Mouse (Mus musculus): ENCODE results near the gene Gm10961.
A peak's percentile ranks its signal among the peaks of the same experiment; 100 is the strongest.
"Not testable (repeated sequence)": the region's sequence is repeated elsewhere in the genome, so short reads cannot be mapped to it uniquely, and the experiment has no call there.

Gm10961 gene

DNA sequence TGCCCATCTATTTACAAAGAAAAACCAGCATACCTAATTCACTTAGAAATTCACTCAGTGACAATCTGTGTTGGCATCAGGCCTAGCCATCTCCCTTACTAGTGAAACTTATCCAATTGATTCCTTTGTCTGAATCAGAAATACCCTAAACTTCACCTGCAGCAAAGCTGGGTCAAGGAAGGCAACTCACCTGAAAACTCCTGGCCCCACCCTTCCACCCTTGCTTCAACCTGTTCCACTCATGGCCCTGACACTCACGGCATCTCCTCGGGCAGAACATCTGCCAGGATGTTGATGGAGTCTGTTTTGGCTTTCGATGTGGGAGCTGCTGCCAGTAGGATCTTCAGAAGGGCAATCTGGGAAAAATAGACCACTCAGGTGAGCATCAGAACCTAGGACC lies 13.3 kb upstream of the Gm10961 start:
- DNase-seq, result no peak

DNA sequence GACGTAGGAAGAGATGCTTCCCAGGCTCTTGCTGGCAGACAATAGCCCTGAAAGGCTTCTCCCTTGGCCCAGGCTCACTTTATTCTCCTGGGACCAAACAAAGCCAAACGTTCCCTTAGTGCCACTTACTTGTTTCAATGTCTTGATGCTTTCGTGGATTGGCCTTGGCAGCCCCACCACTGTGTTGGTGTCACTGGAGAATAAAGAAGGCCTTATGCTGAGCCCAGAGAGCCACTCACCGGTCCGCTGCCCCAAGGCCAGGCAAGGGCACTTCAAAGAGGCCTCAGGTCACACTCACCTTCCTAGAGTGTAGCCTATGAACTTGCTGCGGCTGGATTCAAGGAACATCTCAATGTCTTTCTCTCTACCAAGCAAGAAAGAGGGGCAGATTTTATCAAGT lies 11.2 kb upstream of the Gm10961 start:
- DNase-seq, result no peak

DNA sequence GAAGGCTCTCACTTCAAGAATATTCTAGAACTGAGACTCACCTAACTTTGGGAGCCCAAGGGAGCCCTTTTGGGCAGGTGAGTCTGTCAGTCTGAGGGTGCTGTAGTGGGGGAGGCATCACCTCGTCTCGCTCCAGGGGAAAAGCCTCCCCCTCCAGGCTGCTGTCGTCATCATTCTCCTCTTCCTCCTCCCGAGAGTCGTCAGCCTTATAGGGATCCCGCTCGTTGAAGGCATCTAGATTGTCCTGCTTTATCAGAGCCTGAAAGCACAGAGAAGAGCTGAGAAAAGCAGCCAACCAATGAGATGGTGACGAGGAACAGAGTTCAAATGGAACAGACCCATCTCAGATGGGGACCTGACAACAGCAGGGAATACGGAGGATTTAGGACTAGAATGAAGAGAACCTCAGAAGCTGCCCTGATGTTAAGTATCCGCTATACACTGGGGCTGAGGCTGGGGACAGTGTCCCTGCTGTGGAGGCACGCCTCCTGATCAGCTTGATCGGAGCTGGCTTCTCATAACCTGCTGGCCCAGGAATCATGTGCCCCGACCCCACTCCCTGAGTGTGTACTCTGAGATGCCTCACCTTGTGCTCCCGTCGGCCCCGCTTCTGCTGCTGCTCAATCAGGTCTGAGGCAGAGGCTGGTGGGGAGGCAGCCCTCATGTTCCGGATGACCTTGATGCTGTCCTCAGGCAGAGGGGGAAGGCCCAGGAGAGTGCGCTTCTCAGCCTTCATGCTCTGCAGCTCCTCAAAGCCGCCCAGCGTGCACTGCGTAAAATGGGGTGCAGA lies 9.6 kb upstream of the Gm10961 start:
- DNase-seq, result no peak

DNA sequence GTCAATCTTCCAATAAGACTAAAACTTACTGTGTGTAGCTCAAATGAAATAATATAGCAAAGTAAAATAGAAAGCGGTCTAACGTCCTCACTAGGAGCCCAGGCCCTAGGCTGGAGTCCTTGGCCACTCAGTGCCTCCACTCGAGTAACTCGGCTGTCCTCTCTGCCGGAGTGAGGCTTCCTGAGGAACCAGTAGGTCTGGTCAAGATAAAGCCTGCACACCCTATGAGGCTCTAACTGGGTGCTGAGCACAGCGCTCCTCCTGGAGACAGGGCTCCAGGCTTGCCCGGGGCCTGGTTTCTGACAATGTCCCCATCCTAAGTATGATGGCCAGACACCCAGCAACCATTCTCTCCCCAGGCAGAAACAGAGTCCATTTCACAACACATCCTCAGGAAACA lies 8.6 kb upstream of the Gm10961 start:
- no peak for DNase-seq

DNA sequence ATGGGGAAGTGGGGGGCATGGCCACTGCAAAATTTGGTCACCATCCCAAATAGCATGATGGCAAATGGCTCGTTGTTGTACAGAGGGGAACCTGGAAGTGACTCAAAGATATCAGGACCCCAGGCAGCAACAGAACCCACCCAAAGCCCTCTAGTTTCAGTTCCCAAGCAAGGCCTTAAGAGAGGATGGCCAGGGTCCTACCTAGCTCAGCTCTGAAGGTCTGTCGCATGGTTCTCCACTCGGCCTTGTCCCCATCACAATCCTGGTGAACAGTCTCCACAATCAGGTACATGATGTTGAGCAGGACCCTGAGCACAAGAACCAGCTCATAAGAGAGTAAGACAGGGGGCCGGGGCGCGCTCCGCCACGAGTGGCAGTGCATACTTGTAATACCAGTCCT lies 6.7 kb upstream of the Gm10961 start:
- DNase-seq, result no peak

DNA sequence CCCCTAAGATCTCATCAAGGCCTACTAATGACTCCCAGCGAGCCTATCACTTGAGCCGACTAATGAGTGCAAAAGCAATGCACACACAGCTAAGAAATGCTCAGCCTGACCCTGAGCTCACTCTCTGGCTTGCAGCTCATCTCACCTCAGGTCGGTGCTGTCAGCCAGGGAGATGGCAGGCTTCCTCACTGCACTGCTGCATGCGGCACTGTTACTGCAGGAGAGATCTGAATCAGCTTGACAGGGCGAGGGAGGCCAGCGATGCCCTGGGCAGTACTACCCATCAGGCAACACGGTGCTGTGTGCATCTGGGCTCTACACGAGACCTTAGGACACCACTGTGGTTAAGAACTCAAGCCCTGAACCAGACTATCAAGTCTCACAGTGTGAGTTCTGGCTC lies 5.6 kb upstream of the Gm10961 start:
- DNase-seq, result no peak

DNA sequence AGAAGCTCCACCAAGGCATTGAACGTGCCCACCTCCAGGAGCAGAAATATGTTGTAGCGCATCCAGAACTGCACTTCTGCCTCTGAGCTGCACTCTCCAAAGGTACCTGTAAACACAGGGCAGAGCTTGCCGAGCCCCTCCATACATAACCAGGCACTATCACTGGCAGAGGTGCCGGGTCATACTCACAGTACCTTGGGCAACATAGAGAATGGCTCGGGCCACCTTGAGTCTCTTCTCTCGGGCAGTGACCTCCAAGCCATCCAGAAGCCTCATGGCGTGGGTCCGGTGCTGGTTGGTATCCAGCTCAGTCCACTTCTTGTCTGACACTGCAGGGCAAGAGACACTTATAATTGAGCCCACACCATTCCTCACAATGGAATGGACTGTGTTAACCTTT lies 4.4 kb upstream of the Gm10961 start:
- DNase-seq, result no peak

DNA sequence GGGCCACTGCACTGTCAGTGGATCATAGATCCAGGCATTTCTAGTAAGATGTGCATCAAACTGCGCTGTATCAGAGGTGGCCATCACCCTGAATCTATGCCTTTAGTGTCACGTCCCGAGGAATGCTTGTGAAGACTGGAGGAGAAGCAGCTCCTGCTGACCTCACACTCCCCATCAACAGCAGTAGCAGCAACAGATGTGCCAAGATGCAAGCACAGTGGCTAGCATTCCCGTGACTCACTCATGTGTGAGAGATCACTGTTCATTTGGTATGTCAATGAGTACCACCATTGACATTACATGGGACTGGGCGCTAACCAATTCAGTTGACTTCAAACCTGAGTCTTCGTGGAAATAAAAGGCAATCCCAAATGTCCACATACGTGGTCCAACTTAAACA lies 3.5 kb upstream of the Gm10961 start:
- DNase-seq, result peak in 1 of 2 experiments; percentile 1

DNA sequence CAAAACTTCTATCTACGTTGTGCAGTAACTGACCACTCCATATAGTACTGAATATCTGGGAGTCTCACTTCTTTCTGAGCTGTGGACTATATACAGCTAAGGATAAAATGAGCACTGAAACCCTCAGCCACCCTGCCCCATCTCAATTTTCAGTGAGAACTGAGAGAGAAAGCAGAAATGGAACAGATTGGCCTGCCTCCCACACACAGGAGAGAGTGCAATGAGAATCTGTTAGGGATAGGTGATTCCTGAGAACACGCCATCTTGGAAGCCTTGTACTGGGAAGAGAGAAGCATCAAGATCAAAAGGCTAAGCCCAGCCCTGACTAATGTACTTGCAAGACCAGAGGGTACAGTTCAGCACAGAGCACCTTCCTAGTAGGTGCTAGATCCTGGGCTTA lies 2.6 kb upstream of the Gm10961 start:
- peak in 1 of 2 experiments; percentile 0 for DNase-seq

DNA sequence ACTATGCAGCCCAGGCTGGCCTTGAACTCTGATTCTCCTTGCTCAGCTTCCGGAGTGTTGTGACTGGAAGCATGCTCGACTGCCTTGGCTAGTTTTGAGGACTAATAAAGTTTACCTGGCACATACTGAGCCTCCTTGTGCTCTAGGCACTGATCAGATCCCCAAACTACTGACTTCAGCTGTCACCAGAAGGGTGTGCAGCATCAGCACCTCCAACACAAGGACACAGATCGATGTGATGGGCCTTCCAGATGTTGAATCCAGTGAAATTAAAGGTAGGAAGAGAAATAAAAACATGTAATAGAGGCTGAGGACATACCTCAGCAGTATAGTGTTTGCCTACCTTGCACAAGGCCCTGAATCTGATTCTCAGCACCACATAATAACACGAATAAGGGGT lies 1.7 kb upstream of the Gm10961 start:
- peak in 1 of 2 experiments; percentile 0 for DNase-seq

DNA sequence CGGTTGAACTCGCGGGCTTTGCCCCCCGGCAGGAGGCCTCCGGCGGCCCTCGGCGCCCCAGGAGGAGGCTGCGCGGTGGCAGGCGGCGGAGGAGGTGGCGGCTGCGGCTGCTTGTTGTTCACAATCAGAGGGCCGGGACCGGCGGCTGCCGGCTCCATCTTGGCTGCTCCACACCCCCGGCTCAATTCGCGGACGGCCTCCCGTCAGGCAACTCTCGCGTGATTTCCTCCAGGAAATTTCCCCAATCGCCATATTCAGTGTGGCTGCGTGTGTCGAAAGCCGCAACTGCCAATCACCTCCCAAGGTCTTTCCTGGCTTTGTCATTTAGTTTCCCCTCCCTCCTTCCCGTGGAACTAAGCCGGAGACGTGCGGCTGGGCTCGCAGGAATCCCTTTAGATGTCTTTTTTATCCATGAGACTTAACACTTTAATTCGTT lies 419 bp downstream of the Gm10961 start, which contains the start of gene Strip1:
Gene Strip1, minus strand, starts transcription at position 172 of the 436 bp plus-strand sequence.
- DNase-seq, result peak; percentile 91 to 96

DNA sequence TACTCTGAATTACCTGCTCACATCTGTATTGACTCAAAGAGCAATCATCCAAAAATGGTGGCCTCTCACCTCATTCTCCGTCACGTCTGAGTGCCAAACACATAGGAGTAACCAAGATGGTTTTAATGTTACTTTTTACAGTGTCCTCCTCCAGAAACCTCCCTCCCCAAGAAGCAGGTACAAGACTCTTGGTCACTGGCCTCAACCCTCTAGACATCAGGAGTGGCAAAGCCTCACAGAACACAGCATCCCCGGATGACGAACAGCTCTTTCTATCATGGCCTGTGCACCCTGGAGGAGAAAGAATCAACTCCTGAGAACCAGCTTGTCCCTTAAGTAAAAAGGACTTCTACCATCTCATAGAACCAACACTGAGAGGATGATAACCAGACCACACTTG lies 1.7 kb downstream of the Gm10961 start:
- DNase-seq, result peak in 1 of 2 experiments; percentile 3

DNA sequence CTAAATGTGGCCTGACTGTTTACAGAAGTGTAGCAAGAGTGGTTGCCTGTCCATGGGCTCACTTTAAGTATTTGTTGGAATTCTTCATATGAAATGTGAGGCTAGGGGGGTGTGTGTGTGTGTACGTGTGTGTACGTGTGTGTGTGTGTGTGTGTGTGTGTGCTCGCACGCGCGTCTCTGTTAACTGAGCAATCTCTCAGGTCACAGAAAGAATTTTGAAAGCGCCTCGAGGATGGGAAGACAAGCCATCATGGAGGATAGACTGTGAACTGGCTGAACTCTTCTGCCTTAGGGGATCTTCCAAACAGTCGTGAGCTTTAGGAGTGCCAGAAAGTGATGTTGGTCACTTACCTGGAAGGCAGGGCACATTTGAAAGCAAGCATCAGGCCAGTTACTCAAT lies 2.8 kb downstream of the Gm10961 start:
- peak in 1 of 2 experiments; percentile 1 for DNase-seq

DNA sequence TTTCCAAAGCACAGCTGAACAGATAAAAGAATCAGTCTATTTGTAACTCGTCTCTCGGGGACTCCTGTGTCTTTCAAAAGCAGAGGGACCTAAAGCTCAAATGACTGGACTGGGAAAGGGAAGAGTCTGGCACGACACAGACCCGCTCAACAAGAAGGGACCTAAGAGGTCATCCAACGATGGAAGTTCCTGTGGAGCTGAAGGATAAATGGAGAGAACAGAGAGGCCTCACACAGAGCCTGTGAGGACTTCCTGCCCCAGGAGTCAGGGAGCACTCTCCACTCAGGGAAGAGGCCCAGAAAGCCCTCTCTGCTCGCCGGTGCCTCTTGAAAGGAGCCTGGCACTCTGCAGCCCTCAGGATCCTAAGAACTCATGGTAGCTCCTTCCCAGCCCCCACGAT lies 4.7 kb downstream of the Gm10961 start:
- DNase-seq, result no peak

DNA sequence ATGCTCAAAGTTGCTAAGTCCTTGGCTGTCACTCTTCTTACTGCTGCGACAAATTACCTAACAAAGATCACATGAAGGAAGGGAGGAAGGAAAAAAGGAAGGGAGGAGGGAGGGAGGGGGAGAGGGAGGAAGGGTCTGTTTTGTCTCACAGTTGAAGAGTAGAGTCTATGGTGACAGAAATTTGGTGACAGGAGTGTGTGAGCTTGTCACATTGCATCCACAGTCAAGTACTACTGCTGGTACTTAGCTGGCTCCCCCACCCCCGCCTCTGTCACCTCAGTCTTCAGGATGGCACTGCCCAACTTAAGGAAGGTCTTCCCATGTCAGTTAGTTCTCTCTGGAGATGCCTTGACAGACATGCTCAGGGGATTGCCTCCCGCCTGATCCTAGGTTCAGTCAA lies 5.1 kb downstream of the Gm10961 start:
- DNase-seq, result no peak

DNA sequence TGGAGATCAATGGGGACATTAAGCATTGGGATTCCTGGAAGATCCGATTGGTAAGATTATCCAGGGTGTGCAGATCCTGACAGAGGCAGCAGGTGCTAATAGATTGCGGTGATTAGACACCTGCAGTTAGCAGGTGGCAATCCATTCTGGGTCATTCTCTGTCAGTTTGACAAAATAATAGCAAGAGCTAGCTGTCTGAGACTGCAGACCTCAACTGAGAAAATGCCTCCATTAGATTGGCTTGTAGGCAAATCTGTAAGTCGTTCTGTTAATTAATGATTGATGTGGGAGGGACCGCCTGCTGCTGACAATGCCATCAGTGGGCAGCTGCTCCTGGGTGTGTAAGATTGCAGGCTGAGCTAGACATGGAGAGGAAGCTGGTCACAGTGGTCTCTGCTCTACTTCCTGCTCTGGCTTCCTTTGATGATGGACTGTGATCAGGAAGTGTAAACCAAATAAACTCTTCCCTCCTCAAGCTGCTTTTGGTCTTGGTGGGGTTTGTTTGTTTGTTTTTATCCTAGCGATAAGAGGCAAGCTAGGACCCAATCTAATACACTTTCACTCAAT lies 6.6 kb downstream of the Gm10961 start:
- no peak for DNase-seq

DNA sequence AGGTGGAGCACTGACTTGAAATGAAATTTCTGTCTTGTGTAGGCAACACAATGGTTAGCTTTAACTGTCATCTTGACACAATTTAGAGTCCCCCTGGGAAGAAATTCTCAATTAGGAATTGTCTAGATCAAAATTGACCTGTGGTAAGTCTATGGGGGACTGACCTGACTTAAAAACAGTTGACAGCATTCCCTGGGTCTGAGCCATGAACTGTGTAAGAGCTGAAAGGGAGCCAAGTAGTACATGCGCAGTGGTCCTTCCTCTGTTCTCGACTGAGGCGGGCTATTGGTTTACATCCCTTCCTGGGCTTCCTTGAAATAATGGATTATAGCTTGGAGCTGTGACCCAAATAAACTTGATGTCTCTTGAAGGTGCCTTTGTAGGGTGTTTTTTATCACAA lies 15.8 kb downstream of the Gm10961 start:
- no peak for DNase-seq

DNA sequence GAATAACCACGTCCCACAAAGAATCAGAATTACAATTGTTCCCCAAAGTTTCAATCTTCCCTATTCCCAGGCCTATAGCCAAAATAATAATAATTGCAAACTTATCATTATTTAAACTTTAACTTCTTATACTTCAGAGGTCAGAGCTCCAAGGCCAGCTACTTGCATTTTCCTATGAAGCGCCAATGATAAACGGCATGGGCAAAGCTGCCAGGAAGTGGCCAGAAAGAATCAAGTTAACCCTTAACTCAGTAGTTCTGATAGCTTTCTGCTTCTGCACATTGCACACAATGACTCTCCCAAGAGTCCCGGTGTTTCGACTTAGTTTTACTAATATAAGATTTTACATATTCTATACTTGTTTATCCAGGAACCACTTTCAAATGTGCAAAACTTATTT lies 19.2 kb downstream of the Gm10961 start:
- DNase-seq, result not testable (repeated sequence)

DNA sequence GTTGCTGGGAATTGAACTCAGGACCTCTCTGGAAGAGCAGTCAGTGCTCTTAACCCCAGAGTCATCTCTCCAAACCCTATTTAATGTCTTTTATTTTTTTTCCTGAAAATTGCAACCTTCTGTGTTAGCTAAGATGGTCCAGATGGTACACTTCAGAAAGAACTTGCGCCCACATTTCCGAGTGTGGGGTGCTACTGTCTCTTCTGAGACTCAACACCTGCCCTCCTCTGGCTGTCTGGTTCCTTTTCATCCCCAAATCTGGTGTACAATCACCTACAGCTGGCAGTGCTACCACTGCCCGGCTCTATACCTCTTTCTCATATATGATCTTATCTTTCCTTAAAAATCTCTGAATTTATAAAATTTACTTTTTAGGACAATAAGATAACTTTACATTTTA lies 21.8 kb downstream of the Gm10961 start:
- DNase-seq, result no peak

DNA sequence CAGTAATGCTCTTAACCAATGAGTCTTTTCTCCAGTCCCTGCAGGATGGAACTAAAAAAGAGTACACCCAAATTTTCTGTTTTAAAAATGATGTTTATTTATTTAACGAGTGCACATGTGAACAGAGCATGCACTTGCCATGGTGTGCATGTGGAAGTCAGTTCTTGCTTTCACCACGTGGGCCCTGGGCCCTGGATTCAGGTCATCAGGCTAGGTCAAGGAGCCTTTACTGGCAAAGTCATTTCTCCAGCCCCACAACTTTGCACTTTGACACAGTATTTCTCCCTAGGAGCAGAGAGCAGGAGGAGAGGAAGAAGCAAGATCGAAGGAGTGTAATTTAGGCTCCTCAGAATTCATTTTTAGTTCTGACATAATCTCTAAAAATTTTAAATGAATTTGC lies 23.7 kb downstream of the Gm10961 start:
- no peak for DNase-seq

DNA sequence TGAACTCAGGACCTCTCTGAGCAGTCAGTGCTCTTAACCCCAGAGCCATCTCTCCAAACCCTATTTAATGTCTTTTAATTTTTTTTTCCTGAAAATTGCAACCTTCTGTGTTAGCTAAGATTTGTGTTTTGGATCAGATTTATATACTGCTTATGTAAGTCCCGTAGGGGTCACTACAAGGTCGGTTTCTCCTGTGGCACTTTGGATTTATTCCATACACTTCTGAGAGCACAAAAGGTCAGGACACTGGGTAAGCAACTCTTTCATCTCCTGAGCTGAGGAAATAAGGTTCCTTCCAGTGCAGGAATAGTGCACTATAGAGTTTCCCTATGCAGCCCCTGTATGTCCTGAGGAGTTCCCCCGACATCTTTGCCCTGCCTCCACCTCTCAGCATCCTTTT lies 24.4 kb downstream of the Gm10961 start:
- no peak for DNase-seq

DNA sequence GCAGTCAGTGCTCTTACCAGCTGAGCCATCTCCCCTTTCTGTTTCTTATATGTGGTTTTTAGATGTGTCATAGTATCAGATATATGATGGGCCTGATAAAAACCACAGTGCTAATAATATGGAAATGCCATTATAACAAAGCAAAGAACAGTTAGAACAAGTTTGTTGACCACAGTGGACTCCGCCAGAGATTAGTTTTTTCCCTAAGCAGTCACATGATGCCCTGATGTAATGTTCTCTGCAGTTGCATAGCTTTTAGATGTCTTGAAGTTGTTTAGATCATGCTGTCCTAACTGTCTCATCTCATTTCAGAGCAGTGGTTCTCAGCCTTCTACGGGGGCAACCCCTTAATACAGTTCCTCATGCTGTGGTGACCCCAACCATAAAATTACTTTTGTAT lies 25.0 kb downstream of the Gm10961 start:
- DNase-seq, result no peak

DNA sequence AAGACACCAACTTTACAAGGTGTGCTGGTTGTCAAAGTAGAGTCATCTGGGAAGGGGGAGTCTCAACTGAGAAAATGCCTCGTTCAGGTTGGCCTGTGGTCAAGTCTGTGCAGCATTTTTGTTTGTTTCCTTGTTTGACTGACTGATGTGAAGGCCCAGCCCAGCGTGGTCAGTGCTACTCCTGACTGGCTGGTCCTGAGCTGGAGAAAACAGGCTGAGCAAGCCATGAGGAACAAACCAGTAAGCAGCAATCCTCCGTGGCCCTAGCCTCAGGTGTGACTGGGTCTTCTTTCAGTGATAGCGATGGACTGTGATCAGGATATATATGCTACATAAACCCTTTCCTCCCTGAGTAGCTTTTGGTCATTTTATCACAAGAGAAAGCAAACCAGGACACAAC lies 25.8 kb downstream of the Gm10961 start:
- DNase-seq, result no peak

DNA sequence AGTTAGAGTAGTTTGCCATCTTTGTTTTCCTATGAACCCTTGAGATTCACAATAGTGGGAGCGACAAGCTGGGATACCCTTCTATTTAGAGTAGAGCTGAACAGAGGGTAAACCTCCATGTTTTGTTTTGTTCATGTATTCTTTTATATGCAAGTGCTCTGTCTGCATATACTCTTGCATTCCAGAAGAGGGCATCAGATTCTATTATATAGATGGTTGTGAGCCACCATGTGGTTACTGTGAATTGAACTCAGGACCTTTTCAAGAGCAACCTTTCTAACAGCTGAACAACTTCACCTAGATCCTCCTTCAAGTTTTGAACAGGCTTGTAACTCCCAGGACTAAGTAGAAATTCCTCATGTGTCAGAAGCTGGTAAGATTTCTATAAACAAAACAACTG lies 27.9 kb downstream of the Gm10961 start:
- no peak for DNase-seq

DNA sequence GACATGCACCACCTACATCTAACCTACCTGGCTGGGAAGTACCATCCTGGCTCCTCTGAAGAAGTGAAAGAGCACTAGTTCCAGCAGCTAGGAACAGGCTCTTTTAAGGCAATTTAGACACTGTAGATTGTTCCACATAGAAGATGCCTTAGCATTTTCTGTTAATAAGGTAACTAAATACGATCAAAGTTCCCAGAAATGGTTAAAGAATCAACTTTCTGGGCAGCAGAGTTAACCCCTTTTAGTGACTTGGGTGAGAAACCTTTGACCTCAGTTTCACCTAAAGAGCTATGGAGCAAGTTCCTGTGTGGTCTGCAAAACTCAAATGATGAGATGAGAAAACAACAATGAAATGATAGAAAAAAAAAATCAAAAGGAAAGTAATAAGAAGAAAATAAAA lies 33.5 kb downstream of the Gm10961 start:
- no peak for DNase-seq

All from cerebellum, adult 18-20 months (tissue).